Mouse (Mus musculus): ENCODE measurements at regions not wholly inside any gene's neighbourhood (a gene's known extent, or its start where the extent isn't known, plus 50 kb on each side); places are given as distances from the start of the nearest gene placed in this dataset.
A peak's percentile ranks its signal among the peaks of the same experiment; 100 is the strongest.

GRCm38 (mm10) chr1:35713961-35714360, 354.2 kb upstream of the Hs6st1 start:
- no peaks in the 10 kb centered on the region for H3K27me3 ChIP-seq (replicated peaks; ENCODE audit: control insufficient read depth, insufficient read depth, low read length)
- WGBS: 80% methylated on average over 4 of the region's 4 CpGs
- no peak for DNase-seq

GRCm38 (mm10) chr1:35715931-35716330, 352.3 kb upstream of the Hs6st1 start:
- TF ChIP-seq POLR2A (IDR thresholded peaks at IDR 0.05; ENCODE audit: low read depth, low read length): no peak
- 0 out of 2 replicates have a peak, but pooled peaks have one; percentile 1 for TF ChIP-seq CTCF (conservative IDR thresholded peaks at IDR 0.05; ENCODE audit: insufficient read depth, insufficient read length, low read depth, low read length)

More at GRCm38 (mm10) chr1:35713961-35714360, 354.2 kb upstream of the Hs6st1 start:
- Histone ChIP-seq H3K4me1 (ENCODE audit: control insufficient read depth, insufficient read depth, low read length) (no peaks in the 10 kb centered on the region), H3K4me3 (ENCODE audit: insufficient read depth, low read depth, low read length) (no peak overlapping the region), H3K36me3 (ENCODE audit: control insufficient read depth, insufficient read depth, low read length) (no peaks in the 10 kb centered on the region), H3K27ac (ENCODE audit: insufficient read depth, low read depth, low read length) (no peak overlapping the region)
- TF ChIP-seq POLR2A (IDR thresholded peaks at IDR 0.05; ENCODE audit: low read depth, low read length): no peak
- no peak for TF ChIP-seq CTCF (conservative IDR thresholded peaks at IDR 0.05; ENCODE audit: insufficient read depth, insufficient read length, low read depth, low read length)

DNA sequence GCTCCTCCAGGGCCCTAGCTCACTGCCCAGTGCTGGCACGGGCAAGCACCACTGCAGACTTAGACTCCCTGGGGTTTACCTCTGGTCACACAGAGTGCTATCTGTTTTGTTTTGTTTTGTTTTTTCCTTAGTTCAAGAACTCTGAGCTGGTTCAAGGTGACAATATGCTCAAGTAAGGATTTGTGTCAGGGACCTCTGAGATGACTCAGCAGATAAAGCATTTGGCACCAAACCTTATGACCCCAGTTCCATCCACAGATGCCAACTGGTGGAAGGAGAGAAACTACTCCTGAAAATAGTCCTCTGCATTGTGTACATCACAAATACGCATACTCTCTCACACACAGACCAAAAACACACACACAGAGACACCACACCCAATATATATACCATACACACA, 351.0 kb upstream of the Hs6st1 start:
- no peak overlapping the region for H3K27ac ChIP-seq (ENCODE audit: insufficient read depth, low read depth, low read length)
- no peak for DNase-seq
- 86% methylated on average over 2 of the region's 2 CpGs for WGBS
- H3K36me3 ChIP-seq (ENCODE audit: control insufficient read depth, insufficient read depth, low read length): no peaks in the 10 kb centered on the region
- H3K27me3 ChIP-seq (replicated peaks; ENCODE audit: control insufficient read depth, insufficient read depth, low read length): no peaks in the 10 kb centered on the region
- no peak overlapping the region for H3K4me3 ChIP-seq (ENCODE audit: insufficient read depth, low read depth, low read length)
- H3K4me1 ChIP-seq (ENCODE audit: control insufficient read depth, insufficient read depth, low read length): no peaks in the 10 kb centered on the region
- no peak for TF ChIP-seq POLR2A (IDR thresholded peaks at IDR 0.05; ENCODE audit: low read depth, low read length)
- TF ChIP-seq CTCF (conservative IDR thresholded peaks at IDR 0.05; ENCODE audit: insufficient read depth, insufficient read length, low read depth, low read length): no peak

More at GRCm38 (mm10) chr1:35715931-35716330, 352.3 kb upstream of the Hs6st1 start:
- Histone ChIP-seq H3K27me3 (replicated peaks; ENCODE audit: control insufficient read depth, insufficient read depth, low read length) (no peaks in the 10 kb centered on the region), H3K27ac (ENCODE audit: insufficient read depth, low read depth, low read length) (no peak overlapping the region), H3K4me1 (ENCODE audit: control insufficient read depth, insufficient read depth, low read length) (no peaks in the 10 kb centered on the region), H3K4me3 (ENCODE audit: insufficient read depth, low read depth, low read length) (no peak overlapping the region), H3K36me3 (ENCODE audit: control insufficient read depth, insufficient read depth, low read length) (no peaks in the 10 kb centered on the region)
- WGBS: 64% methylated on average over 6 of the region's 6 CpGs
- DNase-seq: no peak

DNA sequence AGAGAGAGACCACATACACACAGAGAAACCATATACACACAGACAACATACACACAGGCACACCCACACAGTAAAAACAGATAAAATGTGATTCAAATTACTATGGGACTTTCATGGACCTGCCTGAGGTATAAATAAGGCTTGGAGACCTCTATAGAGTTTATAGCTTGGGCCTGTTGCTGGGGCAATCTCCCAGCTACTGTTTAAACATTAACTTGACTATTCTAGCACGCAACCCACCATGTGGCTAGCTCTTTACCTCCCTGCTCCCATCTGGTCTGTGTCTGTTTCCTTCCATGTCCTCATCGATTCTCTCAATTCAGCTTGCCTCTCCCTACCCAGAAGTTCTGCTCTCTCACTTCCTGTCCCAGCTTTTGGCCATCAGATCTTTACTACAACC, 350.5 kb upstream of the Hs6st1 start:
- DNase-seq: peak; percentile 29
- Histone ChIP-seq H3K4me3 (ENCODE audit: insufficient read depth, low read depth, low read length) (no peak overlapping the region), H3K27me3 (replicated peaks; ENCODE audit: control insufficient read depth, insufficient read depth, low read length) (no peaks in the 10 kb centered on the region), H3K36me3 (ENCODE audit: control insufficient read depth, insufficient read depth, low read length) (no peaks in the 10 kb centered on the region), H3K27ac (ENCODE audit: insufficient read depth, low read depth, low read length) (no peak overlapping the region), H3K4me1 (ENCODE audit: control insufficient read depth, insufficient read depth, low read length) (no peaks in the 10 kb centered on the region)
- 26% methylated on average over 2 of the region's 2 CpGs for WGBS
- no peak for TF ChIP-seq POLR2A (IDR thresholded peaks at IDR 0.05; ENCODE audit: low read depth, low read length)
- TF ChIP-seq CTCF (conservative IDR thresholded peaks at IDR 0.05; ENCODE audit: insufficient read depth, insufficient read length, low read depth, low read length): no peak

GRCm38 (mm10) chr1:35720063-35720462, 348.1 kb upstream of the Hs6st1 start:
- Histone ChIP-seq H3K27me3 (replicated peaks; ENCODE audit: control insufficient read depth, insufficient read depth, low read length) (no peaks in the 10 kb centered on the region), H3K4me3 (ENCODE audit: insufficient read depth, low read depth, low read length) (no peak overlapping the region), H3K4me1 (ENCODE audit: control insufficient read depth, insufficient read depth, low read length) (no peaks in the 10 kb centered on the region), H3K36me3 (ENCODE audit: control insufficient read depth, insufficient read depth, low read length) (no peaks in the 10 kb centered on the region), H3K27ac (ENCODE audit: insufficient read depth, low read depth, low read length) (no peak overlapping the region)
- 91% methylated on average over 3 of the region's 3 CpGs for WGBS
- no peak for TF ChIP-seq POLR2A (IDR thresholded peaks at IDR 0.05; ENCODE audit: low read depth, low read length)
- no peak for TF ChIP-seq CTCF (conservative IDR thresholded peaks at IDR 0.05; ENCODE audit: insufficient read depth, insufficient read length, low read depth, low read length)
- no peak for DNase-seq

DNA sequence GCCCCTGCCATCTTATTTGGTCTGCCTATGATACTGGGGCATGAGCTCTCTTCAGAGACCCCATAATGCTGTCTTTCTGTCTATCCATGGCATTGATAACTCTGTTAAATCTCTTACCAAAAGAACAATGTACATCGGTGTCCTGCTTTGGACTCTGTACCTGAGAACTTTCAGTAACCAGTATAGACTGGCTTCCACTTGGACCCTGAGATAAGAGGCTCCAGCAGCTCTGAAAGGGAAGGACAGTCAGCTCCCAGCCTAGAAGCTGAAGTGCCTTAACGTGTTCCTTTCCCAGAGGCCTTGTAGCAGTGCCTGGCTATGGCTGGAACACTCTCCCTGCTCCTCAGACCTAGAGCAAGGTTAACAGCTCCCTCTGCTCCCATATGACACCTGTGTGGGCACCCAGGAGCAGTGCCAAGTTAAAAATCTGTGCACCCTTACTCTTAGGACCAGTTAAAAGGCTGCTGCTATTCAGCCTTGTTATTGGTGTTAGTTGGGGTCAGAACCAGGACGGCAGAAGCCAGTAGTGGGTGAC, 343.8 kb upstream of the Hs6st1 start:
- 44% methylated on average over 3 of the region's 3 CpGs for WGBS

GRCm38 (mm10) chr1:35726596-35726995, 341.6 kb upstream of the Hs6st1 start:
- Histone ChIP-seq H3K27me3 (replicated peaks; ENCODE audit: control insufficient read depth, insufficient read depth, low read length) (no peaks in the 10 kb centered on the region), H3K36me3 (ENCODE audit: control insufficient read depth, insufficient read depth, low read length) (no peaks in the 10 kb centered on the region), H3K4me1 (ENCODE audit: control insufficient read depth, insufficient read depth, low read length) (peaks cover 7% of the 10 kb centered on the region; the same call in 1 of the 2 replicates), H3K4me3 (ENCODE audit: insufficient read depth, low read depth, low read length) (no peak overlapping the region), H3K27ac (ENCODE audit: insufficient read depth, low read depth, low read length) (no peak overlapping the region)
- DNase-seq: peak; percentile 66
- TF ChIP-seq POLR2A (IDR thresholded peaks at IDR 0.05; ENCODE audit: low read depth, low read length): no peak
- peak; percentile 57 for TF ChIP-seq CTCF (conservative IDR thresholded peaks at IDR 0.05; ENCODE audit: insufficient read depth, insufficient read length, low read depth, low read length)
- 43% methylated on average over 1 of the region's 1 CpGs for WGBS

More for the DNA sequence above, 343.8 kb upstream of the Hs6st1 start:
- no peaks in the 10 kb centered on the region for H3K36me3 ChIP-seq (ENCODE audit: control insufficient read depth, insufficient read depth, low read length)
- H3K4me1 ChIP-seq (ENCODE audit: control insufficient read depth, insufficient read depth, low read length): peaks cover 7% of the 10 kb centered on the region; the same call in 1 of the 2 replicates
- no peaks in the 10 kb centered on the region for H3K27me3 ChIP-seq (replicated peaks; ENCODE audit: control insufficient read depth, insufficient read depth, low read length)
- TF ChIP-seq CTCF (conservative IDR thresholded peaks at IDR 0.05; ENCODE audit: insufficient read depth, insufficient read length, low read depth, low read length): no peak
- no peak for TF ChIP-seq POLR2A (IDR thresholded peaks at IDR 0.05; ENCODE audit: low read depth, low read length)
- no peak for DNase-seq
- H3K27ac ChIP-seq (ENCODE audit: insufficient read depth, low read depth, low read length): no peak overlapping the region
- no peak overlapping the region for H3K4me3 ChIP-seq (ENCODE audit: insufficient read depth, low read depth, low read length)

Measured in kidney, adult 2 months (tissue).